9 mouse cellular contexts compared by ENCODE assay signal in genomic region chr17:28521920-28522319, GRCm38 (mm10). TPM values are rescaled to one million over a fixed set of nuclear protein-coding genes. Genes with fewer than 3 reads are reported as not detected.
DNase-seq lines count a peak whose midpoint lies in the region; ATAC-seq and TF ChIP-seq lines count a peak whose summit lies in the region.
"Had no signal": no experiment of that assay in that cellular context is flagged by ENCODE, and none has a peak within 500 bp of the region (broad histone marks: within the 10 kb centered on the region; RNA-seq: fewer than 3 reads in every experiment).

No protein-coding gene starts in this region.

- DNase-seq in heart, adult 2 months = no peak
- DNase-seq in heart, postnatal 36 days = no peak
- no peak for DNase-seq in thymus, adult 2 months
- DNase-seq in thymus, adult 18-20 months = no peak
- DNase-seq in stomach, postnatal 0 days (ENCODE audit: low spot score) = no peak
- no peak for DNase-seq in right cerebral cortex, postnatal 14 days

- peak overlapping the region; percentile 96 for H3K27ac ChIP-seq in heart, adult 2 months
- H3K27ac ChIP-seq in thymus, adult 2 months (ENCODE audit: control insufficient read depth, insufficient read depth, low read length) = peak overlapping the region; percentile 90
- no peak overlapping the region for H3K27ac ChIP-seq in limb, embryonic 12.5 days
- peak overlapping the region; percentile 97 for H3K27ac ChIP-seq in stomach, postnatal 0 days (replicated peaks)

- no peak for TF ChIP-seq EP300 in heart, adult 2 months (IDR thresholded peaks at IDR 0.05; ENCODE audit: insufficient read depth, low read depth, low read length)
- TF ChIP-seq EP300 in stomach, postnatal 0 days (optimal IDR thresholded peaks at IDR 0.05) = no peak

- no peaks in the 10 kb centered on the region for H3K9me3 ChIP-seq in limb, embryonic 12.5 days
- no peaks in the 10 kb centered on the region for H3K9me3 ChIP-seq in stomach, postnatal 0 days (ENCODE audit: control insufficient read depth, low read length)

- no peaks in the 10 kb centered on the region for H3K27me3 ChIP-seq in heart, adult 2 months (ENCODE audit: control insufficient read depth, insufficient read depth, low read length)
- no peaks in the 10 kb centered on the region for H3K27me3 ChIP-seq in thymus, adult 2 months (ENCODE audit: control insufficient read depth, insufficient read depth, low read length)
- peaks cover 27% of the 10 kb centered on the region for H3K27me3 ChIP-seq in limb, embryonic 12.5 days
- H3K27me3 ChIP-seq in stomach, postnatal 0 days (ENCODE audit: control insufficient read depth, insufficient read depth, low read length) = no peaks in the 10 kb centered on the region

- H3K4me1 ChIP-seq in heart, adult 2 months (ENCODE audit: control insufficient read depth, insufficient read depth, low read length) = peaks cover 11% of the 10 kb centered on the region
- peaks cover 58% of the 10 kb centered on the region for H3K4me1 ChIP-seq in thymus, adult 2 months (replicated peaks; ENCODE audit: control insufficient read depth, insufficient read depth, low read length)
- peaks cover 37% of the 10 kb centered on the region for H3K4me1 ChIP-seq in limb, embryonic 12.5 days (replicated peaks)
- H3K4me1 ChIP-seq in stomach, postnatal 0 days (replicated peaks; ENCODE audit: control insufficient read depth, insufficient read depth) = peaks cover 11% of the 10 kb centered on the region; the same call in 1 of the 2 replicates

- WGBS in heart, adult 2 months = 45% methylated on average over 6 of the region's 6 CpGs
- 62% methylated on average over 6 of the region's 6 CpGs for WGBS in thymus, adult 2 months
- 32% methylated on average over 6 of the region's 6 CpGs for WGBS in limb, embryonic 12.5 days
- 42% methylated on average over 6 of the region's 6 CpGs for WGBS in stomach, postnatal 0 days

- H3K9ac ChIP-seq in heart, adult 2 months (ENCODE audit: low read depth, low read length) = no peak overlapping the region
- no peak overlapping the region for H3K9ac ChIP-seq in limb, embryonic 12.5 days (replicated peaks)
- H3K9ac ChIP-seq in stomach, postnatal 0 days (ENCODE audit: low read length) = peak overlapping the region; percentile 18; the same call in 1 of the 2 replicates

- H3K79me2 ChIP-seq in heart, adult 2 months (replicated peaks; ENCODE audit: control insufficient read depth, insufficient read depth, low read length) = no peaks in the 10 kb centered on the region

- H3K4me3 ChIP-seq in heart, adult 2 months = peak overlapping the region; percentile 79
- peak overlapping the region; percentile 65; the same call in 1 of the 2 replicates for H3K4me3 ChIP-seq in thymus, adult 2 months (ENCODE audit: control insufficient read depth, insufficient read depth, low read length)
- peak overlapping the region; percentile 68 for H3K4me3 ChIP-seq in limb, embryonic 12.5 days (replicated peaks)
- H3K4me3 ChIP-seq in stomach, postnatal 0 days (ENCODE audit: low read depth, low read length) = peak overlapping the region; percentile 61

- TF ChIP-seq POLR2A in heart, adult 2 months (IDR thresholded peaks at IDR 0.05; ENCODE audit: insufficient read depth, low read depth, low read length) = no peak
- TF ChIP-seq POLR2A in thymus, adult 2 months (IDR thresholded peaks at IDR 0.05; ENCODE audit: control insufficient read depth, extremely low read depth, insufficient read depth, low read length, poor library complexity) = no peak

- H3K4me2 ChIP-seq in limb, embryonic 12.5 days = peak overlapping the region; percentile 86
- peak overlapping the region; percentile 97 for H3K4me2 ChIP-seq in stomach, postnatal 0 days (replicated peaks; ENCODE audit: low read depth)

- no peak for ATAC-seq in limb, embryonic 12.5 days (ENCODE audit: insufficient number of reproducible peaks, insufficient read depth, low FRiP score, low TSS enrichment, low read depth)
- no peak for ATAC-seq in stomach, postnatal 0 days (ENCODE audit: low FRiP score, low TSS enrichment)
- no peak for ATAC-seq in activated CD4-positive, CD25-positive, alpha-beta regulatory T cell, adult 4 months

- intact Hi-C loops in heart, adult 2 months (cut with DNase I) = loop anchor here (10.0 kb wide), 2 partner anchors 57 to 317 kb away; partner anchors contain the start of gene Def6
- intact Hi-C loops in heart, postnatal 36 days (cut with DNase I) = loop anchor here (10.0 kb wide), 1 partner anchor 297 kb away; no protein-coding TSS in a partner anchor

- no peak for TF ChIP-seq CTCF in heart, adult 2 months (IDR thresholded peaks at IDR 0.05)
- no peak for TF ChIP-seq CTCF in thymus, adult 2 months (IDR thresholded peaks at IDR 0.05; ENCODE audit: borderline replicate concordance, control insufficient read depth, extremely low read depth, insufficient read depth, low read length, poor library complexity)
- no peak for TF ChIP-seq CTCF in stomach, postnatal 0 days (IDR thresholded peaks at IDR 0.05; ENCODE audit: low read depth)

- H3K36me3 ChIP-seq in heart, adult 2 months (ENCODE audit: control insufficient read depth, insufficient read depth, low read length) = no peaks in the 10 kb centered on the region
- no peaks in the 10 kb centered on the region for H3K36me3 ChIP-seq in thymus, adult 2 months (ENCODE audit: control insufficient read depth, insufficient read depth, low read length)
- no peaks in the 10 kb centered on the region for H3K36me3 ChIP-seq in limb, embryonic 12.5 days
- no peaks in the 10 kb centered on the region for H3K36me3 ChIP-seq in stomach, postnatal 0 days (ENCODE audit: control insufficient read depth, insufficient read depth, low read length)

RNA-seq across cellular contexts. Expression of gene Fkbp5, which starts 4.6 kb away (rescaled TPM):
- 10 to 100 TPM; 63.3 to 70.2 TPM for total RNA-seq in heart, adult 2 months (2021)
- polyA plus RNA-seq in heart, adult 2 months (2012; rRNA removed) = 7.8 and 8.5 TPM in 2 replicates
- total RNA-seq in heart, postnatal 36 days (2021) = 10 to 100 TPM; 50.0 to 72.1 TPM
- 157 and 179 TPM in 2 replicates for polyA plus RNA-seq in thymus, adult 2 months (2012; rRNA removed)
- 36.2 and 42.4 TPM in 2 replicates for polyA plus RNA-seq in limb, embryonic 12.5 days (2016; fragmentation: Nextera tagmentation; extraction: Ambion mirVana)
- polyA plus RNA-seq in stomach, postnatal 0 days (2015; fragmentation: Nextera tagmentation; extraction: Ambion mirVana) = 9.2 and 11.8 TPM in 2 replicates
- polyA plus RNA-seq in activated CD4-positive, CD25-positive, alpha-beta regulatory T cell, adult 4 months (2017; shearing (Covaris generic)) = 10 to 100 TPM; 17.9 to 24.0 TPM

RNA-seq across cellular contexts. Expression of gene Armc12, which starts 8.7 kb away (rescaled TPM):
- total RNA-seq in heart, adult 2 months (2021) = not detected
- 0.33 and 0.47 TPM in 2 replicates for polyA plus RNA-seq in heart, adult 2 months (2012; rRNA removed)
- total RNA-seq in heart, postnatal 36 days (2021) = not detected
- 0.33 and 0.58 TPM in 2 replicates for polyA plus RNA-seq in thymus, adult 2 months (2012; rRNA removed)
- not detected in 2 replicates for polyA plus RNA-seq in limb, embryonic 12.5 days (2016; fragmentation: Nextera tagmentation; extraction: Ambion mirVana)
- not detected in 2 replicates for polyA plus RNA-seq in stomach, postnatal 0 days (2015; fragmentation: Nextera tagmentation; extraction: Ambion mirVana)
- not detected for polyA plus RNA-seq in activated CD4-positive, CD25-positive, alpha-beta regulatory T cell, adult 4 months (2017; shearing (Covaris generic))
- total RNA-seq: layer of hippocampus, adult 18-20 months had no signal

RNA-seq across cellular contexts. Expression of gene Clpsl2, which starts 27.3 kb away (rescaled TPM):
- not detected for total RNA-seq in heart, adult 2 months (2021)
- not detected in 2 replicates for polyA plus RNA-seq in heart, adult 2 months (2012; rRNA removed)
- not detected for total RNA-seq in heart, postnatal 36 days (2021)
- not detected in 2 replicates for polyA plus RNA-seq in thymus, adult 2 months (2012; rRNA removed)
- not detected in 2 replicates for polyA plus RNA-seq in limb, embryonic 12.5 days (2016; fragmentation: Nextera tagmentation; extraction: Ambion mirVana)
- not detected in 2 replicates for polyA plus RNA-seq in stomach, postnatal 0 days (2015; fragmentation: Nextera tagmentation; extraction: Ambion mirVana)
- polyA plus RNA-seq in activated CD4-positive, CD25-positive, alpha-beta regulatory T cell, adult 4 months (2017; shearing (Covaris generic)) = not detected
- total RNA-seq: layer of hippocampus, adult 18-20 months had no signal

RNA-seq across cellular contexts. Expression of gene Clps, which starts 38.6 kb away (rescaled TPM):
- not detected for total RNA-seq in heart, adult 2 months (2021)
- 0.90 and 2.0 TPM in 2 replicates for polyA plus RNA-seq in heart, adult 2 months (2012; rRNA removed)
- not detected for total RNA-seq in heart, postnatal 36 days (2021)
- polyA plus RNA-seq in thymus, adult 2 months (2012; rRNA removed) = 1.3 and 5.4 TPM in 2 replicates
- polyA plus RNA-seq in limb, embryonic 12.5 days (2016; fragmentation: Nextera tagmentation; extraction: Ambion mirVana) = not detected in 2 replicates
- polyA plus RNA-seq in stomach, postnatal 0 days (2015; fragmentation: Nextera tagmentation; extraction: Ambion mirVana) = 1,789 and 1,944 TPM in 2 replicates
- not detected for polyA plus RNA-seq in activated CD4-positive, CD25-positive, alpha-beta regulatory T cell, adult 4 months (2017; shearing (Covaris generic))
- total RNA-seq: layer of hippocampus, adult 18-20 months had no signal

RNA-seq across cellular contexts. Expression of gene Lhfpl5, which starts 53.5 kb away (rescaled TPM):
- not detected for total RNA-seq in heart, adult 2 months (2021)
- 0.18 and 0.20 TPM in 2 replicates for polyA plus RNA-seq in heart, adult 2 months (2012; rRNA removed)
- not detected for total RNA-seq in heart, postnatal 36 days (2021)
- 0.24 and 0.27 TPM in 2 replicates for polyA plus RNA-seq in thymus, adult 2 months (2012; rRNA removed)
- polyA plus RNA-seq in limb, embryonic 12.5 days (2016; fragmentation: Nextera tagmentation; extraction: Ambion mirVana) = 0.46 and 0.89 TPM in 2 replicates
- 0.98 and 1.2 TPM in 2 replicates for polyA plus RNA-seq in stomach, postnatal 0 days (2015; fragmentation: Nextera tagmentation; extraction: Ambion mirVana)
- 1 to 10 TPM in 1 of 2 experiments, under 1 TPM in 1; 0.64 to 1.7 TPM for polyA plus RNA-seq in activated CD4-positive, CD25-positive, alpha-beta regulatory T cell, adult 4 months (2017; shearing (Covaris generic))
